Mouse (Mus musculus): ENCODE results near the gene Slc17a9.

Gene Slc17a9

GRCm38 (mm10) chr2:180754976-180755688 lies 30.1 kb downstream of the Slc17a9 start:
- DNase-seq (ENCODE audit: low spot score in 2 of 2): no peak

DNA sequence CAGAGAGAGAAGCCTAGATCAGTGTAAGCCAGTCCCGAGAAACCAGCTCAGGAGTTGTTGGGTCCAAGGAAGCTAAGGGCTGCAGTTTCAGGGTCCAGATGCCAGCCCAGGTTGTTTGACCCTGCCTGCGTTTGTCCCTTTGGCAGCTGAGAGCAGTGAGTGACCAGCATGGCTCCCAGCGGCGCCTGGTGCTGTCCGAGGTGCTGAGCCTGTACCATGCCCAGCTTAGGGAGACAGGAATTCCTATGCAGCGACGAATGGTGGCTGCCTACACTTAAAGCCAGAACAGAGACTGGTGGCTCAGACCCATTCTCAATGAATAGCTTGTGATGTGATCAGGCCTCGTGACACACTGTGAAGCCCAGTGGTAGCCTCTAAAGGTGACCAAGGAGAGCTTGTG lies 30.8 kb downstream of the Slc17a9 start:
- DNase-seq (ENCODE audit: low spot score in 2 of 2): no peak

GRCm38 (mm10) chr2:180756786-180757185 lies 31.7 kb downstream of the Slc17a9 start:
- no peak for DNase-seq (ENCODE audit: low spot score in 2 of 2)

DNA sequence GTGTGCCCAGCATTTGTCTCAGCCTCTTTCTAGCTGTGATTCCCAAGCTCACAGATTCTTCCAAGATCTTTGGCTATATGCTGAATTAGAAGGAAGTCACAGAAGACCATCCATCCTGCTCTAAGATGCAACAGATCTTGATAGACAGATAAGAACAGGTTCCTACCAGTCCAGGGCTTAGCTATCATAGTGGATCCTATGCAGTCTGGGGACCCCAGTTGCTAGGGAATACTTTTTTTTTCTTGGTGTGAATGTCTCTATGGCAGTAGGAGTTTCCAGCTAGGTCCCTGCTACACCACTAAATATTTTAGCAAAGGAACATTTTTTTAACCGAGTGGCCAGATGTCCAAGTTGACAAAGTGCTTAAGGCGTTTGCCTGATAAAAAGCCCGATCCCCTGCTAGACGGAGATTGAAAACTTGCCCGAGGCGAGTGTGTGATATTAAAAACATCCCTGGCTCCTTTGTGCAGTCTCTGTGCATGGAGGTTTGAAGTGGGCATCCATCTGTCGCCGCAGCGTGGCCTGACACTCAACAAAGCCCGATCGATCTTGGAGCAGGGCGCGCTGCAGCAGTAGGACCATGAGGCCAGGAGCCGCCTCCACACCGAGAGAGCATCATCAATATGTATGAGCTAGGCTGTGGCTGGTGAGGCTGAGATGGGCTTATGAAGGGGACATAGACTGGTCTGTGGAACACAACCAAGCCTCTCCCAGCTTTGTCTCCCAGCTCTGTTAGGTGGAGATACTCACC lies 33.6 kb downstream of the Slc17a9 start:
- no peak for DNase-seq (ENCODE audit: low spot score in 2 of 2)

DNA sequence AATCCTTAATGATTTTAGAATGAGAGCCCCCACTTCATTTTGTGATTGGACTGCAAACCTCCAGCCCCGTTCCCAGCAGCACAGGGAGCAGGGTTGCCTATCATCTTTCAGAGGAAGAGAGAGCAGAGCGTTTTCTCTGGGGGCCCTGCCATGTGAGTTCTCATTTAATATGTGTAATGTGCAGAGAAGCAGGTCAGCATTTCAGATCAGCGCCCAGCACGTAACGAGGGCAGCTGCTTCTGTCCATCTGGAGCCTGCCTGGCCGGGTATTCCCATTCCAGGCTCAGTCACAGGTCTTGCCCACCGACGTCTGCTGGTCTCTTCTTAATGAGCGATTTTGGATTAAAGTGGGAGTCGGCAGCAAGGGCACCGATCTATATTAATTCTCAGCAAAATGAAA lies 39.9 kb downstream of the Slc17a9 start:
- DNase-seq (ENCODE audit: low spot score in 2 of 2): no peak

DNA sequence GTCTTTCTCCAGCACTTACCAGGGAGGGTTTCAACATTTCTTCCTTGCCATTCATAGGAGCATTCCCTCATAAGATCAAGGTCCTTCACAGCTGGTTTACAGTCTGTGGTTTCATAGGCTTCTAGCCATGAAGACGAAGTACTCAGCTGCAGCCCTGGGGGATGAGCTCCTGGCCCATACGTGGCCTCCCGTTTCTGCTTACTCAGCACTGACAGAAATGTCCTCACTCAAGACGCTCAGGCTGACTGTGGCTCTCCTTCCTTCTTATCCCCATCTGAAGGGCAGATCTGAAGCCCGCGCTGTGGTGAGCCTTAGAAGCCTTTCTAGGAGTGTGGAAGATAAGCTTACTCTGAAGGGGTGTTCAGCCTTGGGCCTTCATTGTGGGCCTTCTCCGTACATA lies 40.6 kb downstream of the Slc17a9 start:
- no peak for DNase-seq (ENCODE audit: low spot score in 2 of 2)

GRCm38 (mm10) chr2:180775223-180775622 lies 50.2 kb downstream of the Slc17a9 start:
- DNase-seq (ENCODE audit: low spot score in 2 of 2): no peak

GRCm38 (mm10) chr2:180775641-180776040 lies 50.6 kb downstream of the Slc17a9 start:
- no peak for DNase-seq (ENCODE audit: low spot score in 2 of 2)

- DNase-seq (ENCODE audit: low spot score in 2 of 2): no peak
These were observed 51.7 kb downstream of the Slc17a9 start, which contains the start of gene Bhlhe23 for GRCm38 (mm10) chr2:180776793-180777192. TSS of gene Bhlhe23 (minus strand) at chr2:180776900.

- peak; percentile 69 to 70 for DNase-seq (ENCODE audit: low spot score in 2 of 2)
These were observed 54.4 kb downstream of the Slc17a9 start for GRCm38 (mm10) chr2:180779226-180780104.

DNA sequence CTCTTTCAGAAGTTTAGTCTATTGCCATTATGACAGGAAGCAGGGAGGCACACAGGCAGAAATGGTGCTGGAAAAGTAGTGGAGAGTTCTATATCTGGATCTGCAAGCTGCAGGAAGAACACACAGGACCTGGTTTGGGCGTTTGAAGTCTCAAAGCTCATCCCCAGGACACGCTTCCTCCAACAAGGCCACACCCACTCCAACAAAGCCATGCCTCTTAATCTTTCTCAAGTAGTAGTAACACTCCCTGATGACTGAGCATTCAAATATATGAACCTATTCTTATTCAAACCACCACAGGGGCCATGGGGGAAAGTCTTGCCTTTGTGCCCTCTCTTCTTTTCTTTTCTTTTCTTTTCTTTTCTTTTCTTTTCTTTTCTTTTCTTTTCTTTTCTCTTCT lies 55.2 kb downstream of the Slc17a9 start:
- DNase-seq (ENCODE audit: low spot score in 2 of 2): no peak

GRCm38 (mm10) chr2:180786732-180787131 lies 61.7 kb downstream of the Slc17a9 start:
- peak; percentile 61 for DNase-seq (ENCODE audit: low spot score in 2 of 2)

GRCm38 (mm10) chr2:180787566-180788232 lies 62.6 kb downstream of the Slc17a9 start:
- DNase-seq (ENCODE audit: low spot score in 2 of 2): no peak

GRCm38 (mm10) chr2:180788386-180788785 lies 63.3 kb downstream of the Slc17a9 start:
- no peak for DNase-seq (ENCODE audit: low spot score in 2 of 2)

GRCm38 (mm10) chr2:180788843-180789242 lies 63.8 kb downstream of the Slc17a9 start:
- no peak for DNase-seq (ENCODE audit: low spot score in 2 of 2)

DNA sequence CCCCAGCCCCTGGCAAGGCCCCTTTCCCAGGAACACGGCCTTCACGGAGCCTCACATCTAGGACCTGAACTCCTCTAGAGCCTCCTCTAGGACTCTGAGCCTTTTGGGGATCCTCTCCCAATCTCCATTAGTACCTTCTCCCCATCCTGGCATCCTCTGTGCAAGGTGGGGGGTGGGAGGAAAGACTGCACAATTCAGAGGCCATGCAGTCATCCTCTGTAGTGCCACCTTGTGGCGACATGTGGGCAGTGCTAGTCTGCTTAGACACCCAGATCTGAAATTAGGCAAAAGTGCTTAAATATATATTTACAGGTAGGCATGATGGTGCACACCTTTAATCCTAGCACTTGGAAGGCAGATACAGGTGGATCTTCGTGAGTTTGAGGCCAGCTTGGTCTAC lies 66.6 kb downstream of the Slc17a9 start:
- peak; percentile 68 to 77 for DNase-seq (ENCODE audit: low spot score in 2 of 2)

All from right cerebral cortex, adult 2 months (tissue).